Mouse (Mus musculus) megakaryocyte-erythroid progenitor cell, adult 5-6 weeks (primary cell): ENCODE data around the gene Ssbp3. TPM values are rescaled to one million over a fixed set of nuclear protein-coding genes. Genes with fewer than 3 reads are reported as not detected.

Experiments
- ATAC-seq: replicated peaks from 2 replicates; pipeline ENCODE4 v1.8.0; 2016; ENCODE audit warnings: mild to moderate bottlenecking, inconsistent platforms; ENCODE audit not compliant: severe bottlenecking, poor library complexity, low FRiP score, low TSS enrichment
- total RNA-seq, 2 experiments: library from RNA; stranded (forward) in 1 of 2; stranded (reverse) in 1 of 2; fragments of 200-1000, 215-1000 nt in 1 of 2; fragments of >200 nt in 1 of 2; fragmentation: Nextera tagmentation in 1 of 2; gene quantifications; 2 replicates each; pipeline ENCODE4 v1.2.3; 2014 to 2017

Gene Ssbp3
- total RNA-seq, 2 experiments from 2014 or later: 63.4 to 138 TPM

- ATAC-seq: no peak
Measured at GRCm38 (mm10) chr4:106927034-106927433, 16.5 kb downstream of the Ssbp3 start.

DNA sequence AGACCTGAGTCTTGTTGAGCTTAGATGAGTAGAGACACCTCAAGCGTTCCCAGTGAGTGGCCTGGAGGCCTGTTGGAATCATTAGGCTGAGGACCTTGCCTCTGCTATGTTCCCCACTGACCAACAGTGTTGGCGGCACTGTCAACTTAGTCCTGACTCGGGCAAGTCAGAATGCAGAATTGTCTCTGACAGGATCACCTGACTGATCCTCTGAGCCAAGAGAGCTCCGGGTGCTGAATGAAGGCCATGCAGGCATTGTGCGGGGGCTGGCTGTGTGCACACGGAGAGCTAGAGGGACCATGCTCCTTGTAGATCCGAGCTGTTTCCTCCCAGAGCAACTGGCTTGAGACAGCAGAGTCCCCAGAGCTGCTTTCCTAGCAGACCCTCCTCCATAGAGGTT, 18.5 kb downstream of the Ssbp3 start:
- no peak for ATAC-seq

DNA sequence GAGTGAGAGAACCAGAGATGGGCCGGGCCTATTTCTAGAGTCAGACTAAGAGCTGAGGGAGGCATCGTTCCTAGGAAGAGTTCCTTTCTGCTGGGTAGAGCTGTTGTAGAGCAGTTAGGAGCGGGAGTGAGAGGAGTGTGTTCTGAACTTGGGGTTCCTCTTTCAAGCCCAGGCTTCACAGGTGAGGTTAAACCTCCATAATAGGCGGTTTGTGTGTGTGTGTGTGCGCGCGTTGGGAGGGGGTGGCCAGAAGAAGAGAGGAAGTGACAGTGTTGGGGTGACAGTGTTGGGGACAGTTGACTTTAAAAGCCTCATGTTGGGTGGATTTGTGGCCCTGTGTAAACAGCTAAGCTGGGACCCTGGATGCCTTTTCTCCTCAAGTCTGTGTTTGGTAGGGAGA, 22.1 kb downstream of the Ssbp3 start:
- ATAC-seq: no peak

DNA sequence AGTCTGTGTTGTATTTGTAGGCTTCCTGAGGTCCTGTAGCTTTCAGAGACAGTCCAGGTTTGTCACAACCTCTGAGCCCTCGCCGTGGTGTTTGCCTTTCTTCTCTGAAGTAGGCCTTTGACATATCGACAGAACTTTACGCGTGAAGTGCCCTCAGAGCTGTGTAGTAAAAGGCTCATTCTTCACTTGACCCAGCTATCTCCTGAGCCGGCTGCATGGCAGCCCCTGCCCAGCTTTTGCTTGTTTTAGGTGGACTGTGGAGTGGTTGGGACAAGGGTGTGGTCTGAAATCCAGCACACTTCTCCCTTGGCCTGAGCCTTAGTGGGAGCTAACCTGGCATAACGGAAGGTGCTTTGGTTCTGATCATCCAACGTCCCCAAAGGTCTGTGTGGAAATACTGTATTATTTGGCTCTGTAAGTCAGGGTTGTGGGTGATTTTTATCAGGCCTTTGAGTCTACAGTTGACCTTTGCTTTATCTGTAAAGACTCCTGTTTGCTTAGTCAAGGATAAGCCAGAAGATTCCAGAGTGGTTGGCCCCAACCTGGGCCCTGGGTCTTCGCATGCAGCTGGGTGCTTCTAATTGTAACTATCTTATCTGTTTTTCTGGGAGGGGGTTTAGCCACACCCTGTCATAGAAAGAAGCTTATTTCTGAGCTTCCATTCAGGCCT, 23.4 kb downstream of the Ssbp3 start:
- ATAC-seq: peak; percentile 7; the same call in 1 of the 2 replicates

DNA sequence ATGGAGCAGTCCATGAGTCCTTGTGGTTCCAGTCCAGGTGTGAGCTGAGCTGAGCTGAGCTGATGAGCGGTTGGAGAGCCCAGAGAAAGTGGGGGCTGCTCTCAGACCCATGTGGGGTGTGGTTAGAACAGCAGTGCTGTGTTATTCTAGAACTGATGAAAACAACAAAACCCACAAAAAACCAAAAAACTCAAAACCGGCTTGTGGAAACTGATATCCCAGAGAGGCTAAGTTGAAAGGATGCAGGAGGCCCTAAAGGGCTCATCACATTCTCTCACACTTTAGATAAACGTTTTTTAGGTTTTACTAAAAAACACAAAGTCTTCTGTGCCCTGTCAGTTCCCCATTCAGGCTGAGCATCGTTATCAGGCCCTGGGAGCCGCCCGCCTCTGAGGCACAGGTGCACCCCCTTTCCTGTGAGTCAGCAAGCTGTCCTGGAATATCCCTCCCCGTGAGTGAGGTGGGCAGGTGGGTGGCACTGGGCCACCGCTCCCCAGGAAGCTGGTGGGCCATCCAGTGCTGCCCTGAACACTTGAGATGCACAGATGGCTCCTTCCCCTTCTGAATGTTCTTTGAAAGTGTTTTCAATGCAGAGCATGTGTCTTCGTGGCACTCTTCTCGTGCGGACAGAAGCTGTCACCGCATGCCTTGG, 24.6 kb downstream of the Ssbp3 start:
- peak; percentile 74 for ATAC-seq

DNA sequence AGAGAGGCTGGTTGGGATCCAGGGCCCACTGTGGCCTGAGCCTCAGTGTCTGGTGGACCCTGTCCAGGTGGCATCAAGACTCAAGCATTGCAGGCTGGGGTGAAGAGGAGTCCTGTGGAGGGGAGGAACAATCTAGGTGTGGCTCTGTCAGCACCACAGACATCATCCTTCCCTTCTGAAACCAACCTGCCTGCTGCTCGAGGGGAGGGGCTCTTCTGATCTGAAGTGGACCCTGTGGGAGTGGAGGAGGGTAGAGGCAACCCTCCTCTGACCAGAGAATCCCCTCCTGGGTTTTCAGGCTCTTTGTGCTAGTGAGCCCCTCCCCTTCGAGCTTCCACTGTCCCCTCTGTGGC, 25.1 kb downstream of the Ssbp3 start:
- 0 out of 2 replicates have a peak, but pooled peaks have one; percentile 13 for ATAC-seq

DNA sequence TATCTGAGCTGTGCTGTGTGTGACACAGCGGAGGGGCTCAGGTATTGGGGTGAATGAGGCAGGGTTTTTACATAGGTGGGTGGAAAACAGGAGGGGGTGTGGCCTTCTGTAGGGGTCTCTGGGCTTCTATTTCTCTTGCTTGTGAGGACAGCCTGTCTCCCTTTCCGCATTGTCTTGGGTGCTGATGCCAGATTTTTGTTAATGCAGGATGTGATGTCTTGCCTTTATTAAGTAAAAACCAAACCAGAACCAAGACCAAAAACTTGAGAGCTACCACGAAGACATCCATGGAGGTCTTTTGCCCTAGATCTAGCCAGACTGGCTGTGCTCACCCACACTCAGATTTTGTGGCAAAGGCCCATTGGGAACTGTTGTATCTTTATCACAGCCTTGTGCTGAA, 25.5 kb downstream of the Ssbp3 start:
- no peak for ATAC-seq

DNA sequence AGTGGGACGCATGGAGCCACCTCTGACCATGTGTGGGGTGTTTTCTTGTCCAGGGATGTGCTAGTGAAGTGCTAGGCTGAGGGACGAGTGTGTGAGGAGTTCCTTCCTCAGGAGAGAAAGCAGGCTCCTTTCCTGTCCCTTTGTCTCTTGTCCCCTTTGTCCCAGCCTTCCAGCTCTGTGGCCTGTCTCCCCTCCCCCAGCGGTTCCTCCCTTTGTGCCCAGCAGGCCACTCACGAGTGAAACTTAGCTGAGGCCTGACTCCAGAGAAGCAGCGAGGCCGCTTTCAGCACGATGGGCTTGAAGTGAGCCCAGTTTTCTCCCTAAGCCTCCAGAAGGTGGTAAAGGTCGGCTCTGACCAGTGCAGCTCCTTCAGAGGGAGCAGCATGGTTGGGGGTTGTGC, 26.2 kb downstream of the Ssbp3 start:
- ATAC-seq: no peak

DNA sequence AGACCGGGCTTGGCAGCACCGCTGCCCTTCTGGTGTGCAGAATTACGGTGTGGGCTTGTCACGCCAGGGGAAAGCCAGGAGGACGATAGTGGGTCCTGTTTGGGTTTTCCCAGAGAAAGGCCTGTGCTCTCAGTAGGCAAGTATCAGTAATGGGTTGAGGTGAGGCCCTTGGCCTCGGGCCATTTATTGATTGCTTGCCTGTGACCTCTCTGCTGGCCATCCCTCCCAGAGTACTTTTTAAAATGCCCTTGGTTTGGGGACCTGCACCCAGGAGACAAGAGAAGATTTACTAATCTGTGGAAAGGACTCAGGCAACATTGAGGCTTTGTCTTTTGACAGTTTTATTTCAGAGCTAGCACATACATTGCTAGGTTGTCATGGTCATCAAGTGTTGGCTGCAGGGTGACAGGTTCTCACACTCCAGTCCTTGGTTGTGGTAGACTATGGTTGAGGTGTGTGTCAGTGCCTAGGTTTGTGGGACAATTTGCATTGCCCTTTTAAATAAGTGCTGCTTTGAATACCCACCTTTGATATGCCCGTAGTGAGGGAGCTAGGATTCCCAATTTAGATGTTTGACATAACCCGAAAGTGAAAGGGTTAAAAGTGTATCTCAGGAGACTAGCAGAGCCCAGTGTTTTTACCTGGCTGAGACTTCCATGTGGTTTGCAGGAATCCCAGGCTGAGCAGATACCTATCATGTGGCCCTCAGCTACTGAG, 28.2 kb downstream of the Ssbp3 start:
- no peak for ATAC-seq

- no peak for ATAC-seq
Measured at GRCm38 (mm10) chr4:106939223-106939918, 28.9 kb downstream of the Ssbp3 start.

GRCm38 (mm10) chr4:106939919-106940227, 29.4 kb downstream of the Ssbp3 start:
- ATAC-seq: no peak

DNA sequence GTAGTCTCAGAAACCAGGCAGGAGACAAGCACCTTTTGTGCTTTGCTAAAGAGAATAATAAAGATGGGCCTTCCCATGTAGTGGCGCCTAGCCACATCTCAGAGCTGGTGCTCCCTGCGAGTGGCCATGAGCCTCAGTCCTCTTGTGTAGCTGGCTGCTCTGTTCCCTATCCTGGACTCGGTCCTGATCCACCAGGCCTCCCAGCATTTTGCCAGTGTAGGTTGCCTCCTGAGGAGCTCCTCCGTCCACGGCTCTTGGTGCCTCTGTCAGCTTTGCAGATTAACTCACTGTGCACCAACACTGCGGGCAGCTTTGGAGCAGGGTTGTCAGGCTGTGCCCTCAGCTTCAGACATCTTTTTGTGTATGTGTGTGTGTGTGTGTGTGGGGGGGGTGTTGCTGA, 30.4 kb downstream of the Ssbp3 start:
- no peak for ATAC-seq

DNA sequence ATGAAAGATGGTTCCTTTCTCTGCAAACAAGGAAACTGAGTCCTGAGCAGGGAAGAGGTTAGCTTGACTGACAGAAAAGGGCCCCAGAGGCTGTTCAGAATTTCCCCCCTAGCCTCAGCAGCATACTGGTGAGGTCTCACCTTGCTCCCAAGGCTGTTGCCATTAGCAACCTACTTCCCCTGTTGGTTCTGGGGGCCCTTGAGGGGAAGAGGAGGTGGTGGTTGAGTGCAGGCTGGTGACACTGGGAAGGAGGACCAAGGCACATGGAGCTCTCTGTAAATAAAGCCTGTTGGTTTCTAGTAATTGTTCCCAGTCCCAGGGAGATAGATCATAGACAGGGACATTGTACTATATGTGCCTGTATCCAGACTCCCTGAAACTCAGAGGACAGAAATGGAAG, 31.0 kb downstream of the Ssbp3 start:
- ATAC-seq: no peak

GRCm38 (mm10) chr4:106942491-106942890, 32.0 kb downstream of the Ssbp3 start:
- no peak for ATAC-seq

DNA sequence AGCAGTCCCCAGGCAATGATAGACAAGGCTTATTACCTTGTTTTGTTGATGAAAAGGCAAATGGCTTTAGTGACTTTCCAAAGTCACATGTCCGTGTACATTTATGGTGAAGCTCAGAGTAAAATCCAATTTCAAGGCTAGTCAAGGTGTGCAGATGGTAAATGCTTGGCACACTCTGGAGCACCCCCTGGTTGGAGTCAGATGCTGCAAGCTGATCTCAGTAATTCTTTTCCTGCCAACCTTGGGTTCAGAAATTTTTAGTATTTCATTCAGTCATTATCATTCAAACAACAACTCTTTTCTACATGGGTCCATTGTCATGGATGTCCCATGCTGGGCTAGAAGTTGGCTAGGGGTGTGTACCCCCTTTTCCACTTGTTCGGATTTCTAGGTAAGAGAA, 33.1 kb downstream of the Ssbp3 start:
- ATAC-seq: no peak

- no peak for ATAC-seq
Measured at GRCm38 (mm10) chr4:106944898-106945297, 34.4 kb downstream of the Ssbp3 start.

GRCm38 (mm10) chr4:106947741-106948140, 37.2 kb downstream of the Ssbp3 start:
- no peak for ATAC-seq

DNA sequence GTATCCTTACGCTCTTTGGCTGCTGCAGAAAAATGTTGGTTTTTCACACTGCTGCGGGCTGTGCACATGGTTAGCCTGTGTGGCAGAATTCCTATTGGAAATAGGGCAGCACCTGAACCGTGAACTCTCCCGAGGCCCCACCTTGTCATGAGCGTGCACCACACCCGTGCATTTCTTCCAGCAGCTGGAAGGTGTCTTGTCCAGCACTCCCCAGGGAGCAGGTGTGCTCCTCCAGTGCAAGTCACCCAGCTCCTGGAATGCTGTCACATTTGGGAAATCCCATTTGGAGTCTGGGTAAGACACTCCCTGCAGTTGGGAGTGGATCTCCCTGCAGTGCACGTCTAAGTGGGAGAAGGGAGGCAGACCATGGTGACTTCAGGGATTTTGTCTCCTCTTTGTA, 38.0 kb downstream of the Ssbp3 start:
- ATAC-seq: no peak

- ATAC-seq: no peak
Measured at GRCm38 (mm10) chr4:106949200-106949599, 38.7 kb downstream of the Ssbp3 start.

DNA sequence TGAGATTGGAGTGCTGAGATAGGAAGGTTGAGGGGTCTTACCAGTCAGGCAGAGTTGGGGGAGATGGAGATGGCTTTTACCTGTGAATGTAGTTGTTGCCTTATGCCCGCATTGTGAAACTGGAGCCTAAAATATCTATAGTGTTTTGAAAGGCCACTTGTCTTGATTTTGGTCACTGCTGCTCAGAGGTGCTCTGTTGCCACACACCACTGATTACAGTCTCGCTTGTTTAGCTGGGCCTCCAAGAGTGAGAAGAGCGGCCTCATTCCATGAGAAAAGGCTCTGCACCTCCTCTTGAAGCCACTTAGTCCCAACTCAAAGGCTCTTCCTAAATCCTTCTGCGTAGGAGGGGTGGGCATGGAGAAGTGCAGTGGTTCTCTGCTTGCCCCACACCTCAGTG, 40.3 kb downstream of the Ssbp3 start:
- no peak for ATAC-seq
